Mouse (Mus musculus): ENCODE results near the gene C4b.

GRCm38 (mm10) chr17:34685120-34686110 is 58.3 kb downstream of the C4b start:
- TF ChIP-seq CTCF (IDR thresholded peaks at IDR 0.05; ENCODE audit: borderline replicate concordance, control insufficient read depth, extremely low read depth, insufficient read depth, low read length, poor library complexity) (no peak), POLR2A (IDR thresholded peaks at IDR 0.05; ENCODE audit: control insufficient read depth, extremely low read depth, insufficient read depth, low read length, poor library complexity) (no peak)
